Mouse (Mus musculus) liver, adult (tissue): ENCODE results near the gene Zbtb17.

Experiments
- GATA4 ChIP-seq: IDR thresholded peaks from 2 replicates; pipeline ENCODE4 v1.6.1; 2014; ENCODE audit warnings: mild to moderate bottlenecking, low read length; ENCODE audit not compliant: insufficient replicate concordance

Zbtb17 gene

DNA sequence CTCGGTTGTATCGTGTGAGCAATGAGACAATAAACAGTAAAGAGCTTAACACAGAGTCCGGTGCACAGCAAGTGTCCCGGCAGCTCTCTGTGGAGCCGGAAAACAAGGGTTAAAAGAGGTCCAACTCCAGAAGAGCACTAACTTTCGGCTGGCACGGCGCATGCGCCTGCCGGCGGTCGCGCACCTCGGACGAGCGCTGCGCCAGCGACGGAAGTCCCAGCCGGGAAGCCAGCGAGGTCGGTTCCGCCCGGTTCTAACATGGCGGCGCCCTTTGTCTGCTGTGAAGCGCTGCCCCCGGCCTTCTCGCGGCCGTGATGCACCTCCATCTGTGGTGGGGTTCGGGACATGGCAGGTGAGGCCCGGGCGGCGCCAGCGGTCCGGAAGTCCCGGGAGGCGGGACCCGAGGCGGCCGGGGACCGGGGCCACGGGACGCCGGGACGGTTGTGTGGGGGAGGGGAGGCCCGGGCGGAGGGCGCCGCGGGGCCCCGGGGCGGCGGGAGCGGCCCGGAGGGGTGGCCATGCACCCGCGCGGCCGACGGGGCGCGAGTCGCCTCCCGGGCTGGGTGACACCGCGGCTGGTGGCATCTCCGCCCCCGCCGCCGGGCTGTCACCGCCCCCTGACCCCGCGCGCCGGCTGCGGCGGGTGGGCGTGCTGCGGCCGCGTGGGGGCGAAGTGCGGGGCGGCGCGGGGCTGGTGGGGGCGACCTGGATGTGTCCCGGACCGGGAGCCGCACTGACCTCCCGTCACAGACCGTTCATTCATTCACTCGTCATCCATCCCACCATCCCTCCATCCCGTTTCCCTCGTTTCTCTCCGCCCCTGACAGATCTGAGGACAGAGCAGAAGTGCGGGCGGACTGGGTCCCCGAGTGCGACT, at the start of gene Zbtb17:
Gene Zbtb17 (plus strand): TSS at position 204 of the 877 bp plus-strand sequence.
- TF ChIP-seq GATA4: peak; percentile 4; the same call in 1 of the 2 replicates

- no peak for TF ChIP-seq GATA4
Observed at GRCm38 (mm10) chr4:141394751-141395150, 49.7 kb upstream of the Zbtb17 start.

DNA sequence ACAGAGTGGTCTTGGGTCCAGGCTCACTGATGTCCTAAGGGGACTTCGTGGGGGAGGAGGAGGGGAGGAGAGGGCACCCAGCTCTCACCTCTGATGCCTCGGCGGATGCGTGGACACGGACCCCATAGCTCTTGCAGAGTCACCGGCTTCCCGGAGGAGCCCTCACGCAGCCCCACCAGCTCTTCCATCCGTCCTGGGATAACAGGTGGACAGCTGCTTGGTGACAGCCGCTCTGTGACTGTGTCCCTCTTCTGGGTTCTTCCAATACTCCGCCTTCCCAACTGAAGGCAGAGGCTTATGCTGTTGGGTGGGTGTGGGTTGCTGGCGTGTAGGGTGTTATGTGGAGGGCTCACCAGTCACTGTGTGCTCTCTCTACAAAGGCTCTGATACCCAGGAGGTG, 46.6 kb upstream of the Zbtb17 start:
- TF ChIP-seq GATA4: no peak

- TF ChIP-seq GATA4: no peak
Observed at GRCm38 (mm10) chr4:141398545-141398944, 45.9 kb upstream of the Zbtb17 start, which contains the start of gene Clcnka. Clcnka (minus strand) TSS chr4:141398724.

DNA sequence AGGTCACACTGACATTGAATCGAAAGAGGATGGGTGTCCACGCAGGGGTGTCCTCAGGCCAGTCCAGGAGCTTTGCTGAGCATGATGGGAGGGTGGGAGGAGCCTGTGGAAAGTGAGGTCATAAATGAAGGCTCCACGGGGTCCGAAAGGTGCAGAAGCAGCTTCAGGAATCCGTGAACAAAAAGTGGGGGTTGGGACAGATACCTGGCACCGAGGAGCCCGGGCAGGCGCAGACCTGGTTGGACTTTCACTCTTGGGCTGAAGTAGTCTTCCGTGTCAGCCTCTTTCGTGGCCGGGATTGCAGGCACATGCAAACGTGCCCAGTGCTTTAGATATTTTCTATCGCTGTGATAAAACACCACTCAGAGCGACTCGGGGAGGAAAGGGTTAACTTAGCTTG, 44.3 kb upstream of the Zbtb17 start:
- TF ChIP-seq GATA4: no peak

GRCm38 (mm10) chr4:141404518-141405313, 39.7 kb upstream of the Zbtb17 start:
- TF ChIP-seq GATA4: no peak

DNA sequence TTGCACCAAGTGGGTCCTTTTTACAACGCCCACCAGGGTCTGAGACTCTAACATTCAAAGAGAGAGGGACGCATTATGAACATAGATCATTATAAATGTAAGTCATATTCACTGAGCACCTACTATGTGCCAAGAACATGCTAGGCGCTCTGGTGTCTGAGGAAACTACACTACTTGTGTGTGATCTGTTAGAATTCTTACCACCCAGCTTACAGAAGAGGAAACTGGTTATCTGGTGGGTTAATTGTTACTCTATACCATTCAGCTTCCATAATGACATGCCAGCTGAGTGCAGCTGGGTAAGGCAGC, 39.2 kb upstream of the Zbtb17 start:
- no peak for TF ChIP-seq GATA4

DNA sequence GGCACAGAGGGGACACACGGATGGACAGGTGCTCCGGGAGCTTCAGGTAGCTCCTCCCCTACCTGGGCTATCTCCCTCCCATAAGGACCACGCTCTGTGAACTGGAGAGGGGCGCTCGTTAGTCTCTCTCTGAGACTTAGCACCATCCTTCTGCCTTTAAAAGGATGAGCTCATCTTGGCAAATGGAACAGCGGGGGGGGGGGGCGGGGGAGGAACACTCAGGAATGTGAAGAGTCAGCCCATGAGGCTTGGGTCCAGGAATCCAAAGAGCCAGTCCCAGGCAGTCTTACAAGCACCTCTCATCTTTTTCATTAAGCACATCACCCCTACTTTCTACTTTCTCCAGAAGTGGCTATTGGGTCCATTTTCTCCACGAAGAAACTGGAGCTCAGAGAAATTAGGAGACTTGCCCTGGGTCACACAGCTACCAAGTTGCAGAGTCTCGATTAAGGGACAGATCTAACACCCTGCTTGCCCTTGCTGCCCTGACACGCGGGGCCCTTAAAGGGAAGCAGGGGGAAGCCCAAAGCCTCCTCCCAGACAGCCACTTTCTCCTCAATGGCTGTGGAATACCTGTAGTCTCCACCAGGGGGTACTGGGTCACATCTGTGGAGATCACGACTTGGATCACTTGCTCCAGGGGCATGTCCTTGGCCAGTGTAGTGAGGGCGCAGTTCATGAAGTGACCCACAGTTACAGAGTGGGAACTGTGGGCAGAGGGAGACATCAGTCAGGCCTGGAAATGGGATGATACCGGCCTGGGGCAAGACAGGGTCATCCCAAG, 37.7 kb upstream of the Zbtb17 start:
- no peak for TF ChIP-seq GATA4

GRCm38 (mm10) chr4:141408577-141408976, 35.9 kb upstream of the Zbtb17 start:
- no peak for TF ChIP-seq GATA4

GRCm38 (mm10) chr4:141411430-141411992, 32.9 kb upstream of the Zbtb17 start:
- TF ChIP-seq GATA4: no peak

- TF ChIP-seq GATA4: no peak
Observed at GRCm38 (mm10) chr4:141415924-141416323, 28.5 kb upstream of the Zbtb17 start, which contains the start of gene Clcnkb. Clcnkb (minus strand) TSS chr4:141416014.

DNA sequence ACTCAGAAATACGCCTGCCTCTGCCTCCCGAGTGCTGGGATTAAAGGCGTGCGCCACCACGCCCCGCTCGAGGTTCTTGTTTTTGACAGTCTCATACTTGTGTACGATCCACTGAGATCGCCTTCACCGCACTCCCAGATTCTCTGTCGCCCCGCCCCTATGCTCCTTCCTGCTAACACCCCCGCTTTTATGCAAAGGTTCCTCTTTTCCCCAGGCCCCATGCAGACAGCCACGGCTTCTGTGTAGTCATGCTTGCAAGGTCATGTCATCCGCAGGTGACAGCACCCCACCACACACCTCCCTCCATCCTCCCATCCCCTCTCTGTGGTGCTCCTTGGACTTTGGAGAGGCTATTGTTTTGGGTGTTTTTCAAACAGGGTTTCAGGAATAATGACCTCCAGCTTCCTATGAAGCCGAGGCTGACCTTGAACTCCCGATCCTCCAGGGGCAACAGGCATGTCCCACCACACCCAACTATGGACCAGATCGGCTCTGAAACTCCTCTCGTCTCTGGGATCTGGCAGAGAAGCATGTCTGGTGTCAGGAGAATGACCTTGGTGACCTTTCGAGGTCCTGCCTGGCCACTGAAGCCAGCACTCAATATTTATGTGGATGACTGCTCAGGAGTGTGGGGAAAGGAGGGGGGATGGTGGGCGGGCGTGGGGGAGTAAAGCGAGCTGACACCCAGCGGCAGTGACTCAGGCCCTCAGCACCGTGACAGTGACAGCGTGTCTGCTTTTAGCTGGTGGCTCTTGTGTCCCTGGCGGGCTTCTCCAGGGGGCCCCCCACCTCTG, 24.9 kb upstream of the Zbtb17 start:
- TF ChIP-seq GATA4: no peak

DNA sequence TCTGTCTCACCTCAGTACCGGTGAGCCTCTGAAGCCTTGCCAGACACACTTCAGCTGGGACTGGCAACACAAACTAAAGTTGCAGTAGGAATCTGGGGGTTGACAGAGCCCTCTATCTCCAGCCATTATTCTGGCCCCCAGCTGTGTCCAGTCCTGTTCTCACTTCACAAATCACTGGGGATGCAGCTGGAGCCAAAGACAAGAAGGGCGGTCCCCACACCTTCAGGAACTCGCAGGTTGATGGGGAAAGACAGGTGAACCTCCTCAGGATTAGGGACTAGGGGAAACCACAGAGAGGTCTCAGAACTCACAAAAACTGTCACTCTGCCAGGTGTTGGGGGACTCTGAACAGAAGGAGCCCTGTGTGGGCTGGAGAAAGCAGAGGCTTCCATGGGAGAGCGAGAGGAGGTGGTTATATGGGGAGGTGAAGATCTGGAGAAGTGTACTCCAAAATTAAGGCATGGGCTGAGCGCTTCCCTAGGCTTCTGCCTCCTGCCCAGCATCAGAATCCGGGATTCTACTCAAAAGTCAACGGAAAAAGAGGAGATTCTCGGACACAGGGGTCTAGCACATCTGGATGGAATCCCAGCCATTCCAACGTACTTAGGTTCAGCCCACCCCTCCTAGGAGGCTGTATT, 24.1 kb upstream of the Zbtb17 start, which contains the start of gene Hspb7:
Gene Hspb7 (plus strand): TSS at position 588 of the 638 bp plus-strand sequence.
- no peak for TF ChIP-seq GATA4

- TF ChIP-seq GATA4: no peak
Observed at GRCm38 (mm10) chr4:141420886-141421285, 23.6 kb upstream of the Zbtb17 start.

GRCm38 (mm10) chr4:141421423-141421822, 23.0 kb upstream of the Zbtb17 start:
- TF ChIP-seq GATA4: no peak
